Mouse (Mus musculus) layer of hippocampus, adult 11-12 months (tissue): ENCODE results near the gene Olfr792.
A peak's percentile ranks its signal among the peaks of the same experiment; 100 is the strongest.

Experiments used
- DNase-seq: peaks from one replicate; pipeline ENCODE4 v3.0.0; 2022; ENCODE audit warnings: low spot score

The Olfr792 gene

GRCm38 (mm10) chr10:129538862-129539261 lies at the start of gene Olfr792:
Olfr792 (plus strand) TSS chr10:129539162.
- no peak for DNase-seq

GRCm38 (mm10) chr10:129490101-129490500 lies 48.9 kb upstream of the Olfr792 start:
- no peak for DNase-seq

- DNase-seq = no peak
Measured at GRCm38 (mm10) chr10:129498192-129498591, 40.8 kb upstream of the Olfr792 start, which contains the start of gene Olfr790. Olfr790 (plus strand) TSS chr10:129498492.

GRCm38 (mm10) chr10:129521492-129521891 lies 17.5 kb upstream of the Olfr792 start, which contains the start of gene Olfr791:
Olfr791 (plus strand) TSS chr10:129521792.
- DNase-seq = no peak

- DNase-seq = peak; percentile 19
Measured at GRCm38 (mm10) chr10:129549354-129549753, 10.4 kb downstream of the Olfr792 start.

GRCm38 (mm10) chr10:129567355-129567754 lies 28.4 kb downstream of the Olfr792 start, which contains the start of gene Olfr794:
Olfr794 (plus strand) TSS chr10:129567655.
- DNase-seq = no peak

- DNase-seq = no peak
Measured at GRCm38 (mm10) chr10:129577066-129577465, 38.1 kb downstream of the Olfr792 start.
